Mouse (Mus musculus): ENCODE data around the gene Olfr156. TPM values are rescaled to one million over a fixed set of nuclear protein-coding genes. Genes with fewer than 3 reads are reported as not detected.

The Olfr156 gene
- not detected for polyA plus RNA-seq (2017; shearing (Covaris generic))

GRCm38 (mm10) chr4:43823845-43824337 lies at the start of gene Olfr156:
Gene Olfr156, minus strand, starts transcription at chr4:43823895.

GRCm38 (mm10) chr4:43851265-43851664 lies 27.6 kb upstream of the Olfr156 start, which contains the start of gene Olfr155:
Gene Olfr155, plus strand, starts transcription at chr4:43851565.

GRCm38 (mm10) chr4:43840101-43840500 lies 16.4 kb upstream of the Olfr156 start, which contains the start of gene Olfr157:
Gene Olfr157, minus strand, starts transcription at chr4:43840201.

GRCm38 (mm10) chr4:43770909-43771308 lies 52.8 kb downstream of the Olfr156 start, which contains the start of gene Olfr159:
Gene Olfr159, minus strand, starts transcription at chr4:43771009.

Other genes starting within 250 kb of the Olfr156 start
- gene Rgp1, start 245.2 kb downstream of the Olfr156 start, polyA plus RNA-seq (2017; shearing (Covaris generic)), result 10 to 100 TPM; 13.3 to 17.8 TPM
- 10 to 100 TPM; 33.3 to 39.1 TPM for gene Gba2, start 245.0 kb downstream of the Olfr156 start, polyA plus RNA-seq (2017; shearing (Covaris generic))
- gene Msmp, start 239.4 kb downstream of the Olfr156 start, polyA plus RNA-seq (2017; shearing (Covaris generic)), result 1 to 10 TPM; 1.2 to 3.1 TPM
- gene Npr2, start 192.0 kb downstream of the Olfr156 start, polyA plus RNA-seq (2017; shearing (Covaris generic)), result under 1 TPM in 1 of 2 experiments, not detected in 1; 0.18 TPM
- gene Spag8, start 170.3 kb downstream of the Olfr156 start, polyA plus RNA-seq (2017; shearing (Covaris generic)), result under 1 TPM in 1 of 2 experiments, not detected in 1; 0.37 TPM
- gene Hint2, start 167.4 kb downstream of the Olfr156 start, polyA plus RNA-seq (2017; shearing (Covaris generic)), result 10 to 100 TPM; 57.3 to 78.0 TPM
- gene Tmem8b, start 154.9 kb downstream of the Olfr156 start, polyA plus RNA-seq (2017; shearing (Covaris generic)), result 1 to 10 TPM in 1 of 2 experiments, under 1 TPM in 1; 0.26 to 1.6 TPM
- 1 to 10 TPM; 1.2 to 1.3 TPM for gene Fam221b, start 154.8 kb downstream of the Olfr156 start, polyA plus RNA-seq (2017; shearing (Covaris generic))
- not detected for gene Olfr70, start 123.1 kb downstream of the Olfr156 start, polyA plus RNA-seq (2017; shearing (Covaris generic))
- gene Olfr71, start 113.6 kb downstream of the Olfr156 start, polyA plus RNA-seq (2017; shearing (Covaris generic)), result under 1 TPM in 1 of 2 experiments, not detected in 1; 0.18 TPM
- not detected for gene Hrct1, start 96.7 kb downstream of the Olfr156 start, polyA plus RNA-seq (2017; shearing (Covaris generic))
- under 1 TPM in 1 of 2 experiments, not detected in 1; 0.22 TPM for gene Spaar, start 93.9 kb downstream of the Olfr156 start, polyA plus RNA-seq (2017; shearing (Covaris generic))
- gene Olfr159, start 52.9 kb downstream of the Olfr156 start, polyA plus RNA-seq (2017; shearing (Covaris generic)), result not detected
- gene Olfr157, start 16.3 kb upstream of the Olfr156 start, polyA plus RNA-seq (2017; shearing (Covaris generic)), result under 1 TPM in 1 of 2 experiments, not detected in 1; 0.31 TPM
- gene Olfr155, start 27.7 kb upstream of the Olfr156 start, polyA plus RNA-seq (2017; shearing (Covaris generic)), result under 1 TPM in 1 of 2 experiments, not detected in 1; 0.27 TPM
- gene Reck, start 51.6 kb upstream of the Olfr156 start, polyA plus RNA-seq (2017; shearing (Covaris generic)), result 1 to 10 TPM; 3.2 to 7.0 TPM
- 100 to 1,000 TPM; 303 to 427 TPM for gene Glipr2, start 133.5 kb upstream of the Olfr156 start, polyA plus RNA-seq (2017; shearing (Covaris generic))
- not detected for gene Ccin, start 159.6 kb upstream of the Olfr156 start, polyA plus RNA-seq (2017; shearing (Covaris generic))
- gene Clta, start 180.6 kb upstream of the Olfr156 start, polyA plus RNA-seq (2017; shearing (Covaris generic)), result 100 to 1,000 TPM; 197 to 205 TPM

All from activated CD4-positive, CD25-positive, alpha-beta regulatory T cell (primary cell).